Mouse (Mus musculus): ENCODE results near the gene Ero1lb. TPM values are rescaled to one million over a fixed set of nuclear protein-coding genes. Genes with fewer than 3 reads are reported as not detected.

Gene Ero1lb
- polyA plus RNA-seq, 1 experiment from 2014 or later, result 8.3 TPM

DNA sequence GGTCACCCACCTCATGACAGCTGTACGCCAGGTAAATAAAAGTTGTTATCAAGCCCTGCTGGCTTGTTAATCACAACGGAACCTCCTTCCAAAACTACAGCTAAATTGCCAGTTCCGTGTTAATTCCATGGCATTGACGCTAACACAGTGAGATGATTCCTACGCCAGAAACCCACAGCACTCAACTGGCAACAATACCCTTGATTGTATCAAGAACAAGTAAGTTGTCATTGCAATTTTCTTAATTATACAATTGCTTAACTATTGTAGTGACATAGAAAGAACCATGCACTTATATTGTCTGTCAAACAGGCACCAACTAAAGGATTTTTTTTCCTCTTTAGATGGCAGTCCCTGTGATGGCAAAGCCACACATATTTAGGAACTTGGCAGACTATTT, 22.4 kb upstream of the Ero1lb start:
- Histone ChIP-seq H3K4me3 (no peak overlapping the region), H3K27me3 (0 out of 2 replicates have a peak, but pooled peaks cover 3% of the 10 kb centered on the region), H3K27ac (no peak overlapping the region), H3K4me1 (0 out of 2 replicates have a peak, but pooled peaks cover 9% of the 10 kb centered on the region), H3K9me3 (no peaks in the 10 kb centered on the region), H3K9ac (no peak overlapping the region), H3K36me3 (no peaks in the 10 kb centered on the region), H3K4me2 (replicated peaks) (no peak overlapping the region)
- 64% methylated on average over 5 of the region's 5 CpGs for WGBS
- ATAC-seq (ENCODE audit: insufficient number of reproducible peaks, insufficient read depth, low FRiP score, low TSS enrichment), result no peak

DNA sequence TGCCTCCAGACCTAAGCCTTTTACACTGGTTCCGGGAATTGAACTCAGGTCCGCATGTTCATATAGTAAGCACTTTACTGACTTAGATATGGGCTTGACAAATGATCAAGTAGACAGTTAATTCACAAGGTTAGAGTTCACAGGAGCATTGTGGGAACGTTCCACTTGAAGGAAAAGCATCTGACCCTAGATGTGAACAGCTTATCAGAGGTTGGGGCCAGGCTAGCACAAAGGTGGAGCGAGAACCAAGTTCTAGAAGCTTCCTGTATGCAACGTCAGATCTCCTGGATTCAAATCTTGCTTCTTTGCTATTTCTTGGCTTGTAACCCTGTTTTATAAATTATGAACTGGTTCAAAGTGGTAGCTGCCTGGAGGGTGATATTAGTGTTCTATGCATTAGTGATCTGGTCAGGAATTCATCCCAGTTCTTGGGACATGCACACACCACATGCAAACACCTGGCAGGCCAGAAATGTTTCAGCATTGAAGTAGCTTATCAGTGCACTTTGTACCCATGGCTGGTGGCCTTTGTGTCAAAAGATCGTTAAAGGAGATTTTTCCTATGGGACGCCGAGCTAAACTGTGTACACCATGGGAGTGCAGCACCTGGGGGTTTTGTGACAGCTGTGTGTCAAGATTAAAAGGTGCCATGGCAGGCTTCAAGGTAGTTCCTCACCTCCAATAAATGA, 21.6 kb upstream of the Ero1lb start:
- Histone ChIP-seq H3K4me1 (0 out of 2 replicates have a peak, but pooled peaks cover 9% of the 10 kb centered on the region), H3K36me3 (no peaks in the 10 kb centered on the region), H3K27ac (no peak overlapping the region), H3K4me2 (replicated peaks) (no peak overlapping the region), H3K27me3 (0 out of 2 replicates have a peak, but pooled peaks cover 3% of the 10 kb centered on the region), H3K9ac (no peak overlapping the region), H3K9me3 (no peaks in the 10 kb centered on the region), H3K4me3 (no peak overlapping the region)
- WGBS, result 91% methylated on average over 8 of the region's 8 CpGs
- no peak for ATAC-seq (ENCODE audit: insufficient number of reproducible peaks, insufficient read depth, low FRiP score, low TSS enrichment)

DNA sequence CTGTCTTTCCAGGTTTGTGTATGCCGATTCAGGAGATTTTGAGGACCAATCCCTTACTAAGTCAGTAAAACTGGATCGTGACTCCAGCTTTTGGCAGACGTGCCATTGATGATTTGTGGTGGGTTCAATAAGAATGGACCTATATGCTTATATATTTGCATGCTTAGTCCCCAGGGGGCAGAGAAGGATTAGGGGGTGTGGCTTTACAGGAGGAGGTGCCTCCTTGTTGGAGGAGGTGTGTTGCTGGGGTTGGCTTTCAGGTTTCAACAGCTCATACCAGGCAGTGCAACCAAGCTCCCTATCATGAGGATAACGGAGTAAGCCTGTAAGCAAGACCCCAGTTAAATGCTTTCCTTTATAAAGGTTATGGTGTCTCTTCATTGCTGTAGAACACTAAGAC, 11.5 kb upstream of the Ero1lb start:
- no peak overlapping the region for H3K27ac ChIP-seq
- WGBS, result 62% methylated on average over 4 of the region's 4 CpGs
- no peak overlapping the region for H3K4me2 ChIP-seq (replicated peaks)
- no peaks in the 10 kb centered on the region for H3K36me3 ChIP-seq
- no peak overlapping the region for H3K9ac ChIP-seq
- H3K27me3 ChIP-seq, result no peaks in the 10 kb centered on the region
- no peaks in the 10 kb centered on the region for H3K4me1 ChIP-seq
- no peak overlapping the region for H3K4me3 ChIP-seq
- H3K9me3 ChIP-seq, result no peaks in the 10 kb centered on the region
- ATAC-seq (ENCODE audit: insufficient number of reproducible peaks, insufficient read depth, low FRiP score, low TSS enrichment), result no peak

DNA sequence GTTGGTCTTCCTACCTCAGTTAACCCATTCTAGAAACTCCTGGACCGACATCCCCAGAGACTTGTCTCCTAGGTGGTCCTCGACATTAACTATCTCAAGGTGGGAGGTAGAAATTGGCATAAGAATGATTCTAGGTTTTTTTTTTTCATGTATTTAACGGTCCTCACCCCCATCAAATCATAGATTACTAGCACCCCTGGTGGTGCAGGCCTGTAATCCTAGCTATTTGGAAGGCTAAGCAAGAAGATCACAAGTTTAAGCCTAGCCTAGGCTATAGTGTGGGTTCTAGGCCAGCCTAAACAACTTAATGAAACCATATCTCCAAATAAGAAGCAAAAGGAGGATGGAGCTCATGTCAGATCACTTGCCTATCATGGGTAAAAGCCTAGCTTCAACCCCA, 6.6 kb upstream of the Ero1lb start:
- Histone ChIP-seq H3K27ac (no peak overlapping the region), H3K9me3 (no peaks in the 10 kb centered on the region), H3K4me1 (no peaks in the 10 kb centered on the region), H3K4me3 (no peak overlapping the region), H3K27me3 (no peaks in the 10 kb centered on the region), H3K4me2 (replicated peaks) (no peak overlapping the region), H3K36me3 (no peaks in the 10 kb centered on the region), H3K9ac (no peak overlapping the region)
- 54% methylated on average over 3 of the region's 3 CpGs for WGBS
- ATAC-seq (ENCODE audit: insufficient number of reproducible peaks, insufficient read depth, low FRiP score, low TSS enrichment), result no peak

DNA sequence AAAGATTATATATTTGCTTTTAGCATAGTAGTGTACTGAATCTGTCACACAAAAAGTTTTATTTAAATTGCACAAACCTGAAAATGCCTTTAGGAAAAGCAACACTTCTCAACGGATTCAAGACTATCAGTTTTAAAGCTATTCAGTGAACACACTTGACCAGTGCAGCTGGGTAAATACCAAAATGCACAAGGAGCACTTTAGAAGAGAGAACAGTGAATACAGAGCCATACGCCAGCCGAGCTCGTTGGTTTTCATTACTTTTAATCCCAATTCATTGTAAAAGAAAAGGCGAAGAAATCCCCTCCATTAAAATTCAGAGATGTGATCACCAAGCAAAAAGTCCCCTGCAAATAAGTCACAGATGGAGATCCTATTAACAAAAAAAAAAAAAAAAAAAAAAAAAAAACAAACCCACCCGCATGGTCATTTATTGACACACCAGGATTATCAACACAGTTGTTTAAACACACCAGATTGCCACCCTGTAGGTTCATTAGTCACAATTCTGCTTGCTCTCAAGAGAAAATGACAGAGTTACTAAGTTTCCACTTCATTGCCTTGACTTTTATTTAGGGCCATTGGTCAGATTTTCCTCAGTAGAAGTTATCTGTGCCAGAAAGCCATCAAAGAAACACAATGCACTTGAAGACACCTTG, 6.1 kb upstream of the Ero1lb start:
- Histone ChIP-seq H3K4me2 (replicated peaks) (no peak overlapping the region), H3K4me1 (no peaks in the 10 kb centered on the region), H3K27ac (no peak overlapping the region), H3K36me3 (no peaks in the 10 kb centered on the region), H3K4me3 (no peak overlapping the region), H3K9ac (no peak overlapping the region), H3K27me3 (no peaks in the 10 kb centered on the region), H3K9me3 (no peaks in the 10 kb centered on the region)
- 58% methylated on average over 6 of the region's 6 CpGs for WGBS
- no peak for ATAC-seq (ENCODE audit: insufficient number of reproducible peaks, insufficient read depth, low FRiP score, low TSS enrichment)

DNA sequence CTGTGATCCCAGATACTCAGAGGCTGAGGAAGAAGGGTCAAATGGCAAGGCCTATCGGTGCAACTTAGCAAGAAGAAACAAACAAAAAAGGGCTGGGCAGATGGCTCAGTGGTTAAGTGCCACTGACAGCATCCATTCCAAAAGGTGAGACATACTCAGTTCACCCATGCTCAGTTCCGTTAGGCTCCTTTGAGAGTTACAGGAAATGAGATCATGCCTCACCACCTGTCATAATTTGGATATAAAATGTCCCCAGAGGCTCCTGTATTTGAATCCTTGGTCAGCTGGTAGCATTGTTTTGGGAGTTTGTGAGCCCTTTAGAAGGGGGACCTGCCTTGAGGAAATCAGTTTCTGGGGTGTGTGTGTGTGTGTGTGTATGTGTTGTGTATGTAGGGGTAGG, 3.9 kb upstream of the Ero1lb start:
- 73% methylated on average over 2 of the region's 2 CpGs for WGBS
- Histone ChIP-seq H3K9me3 (no peaks in the 10 kb centered on the region), H3K36me3 (no peaks in the 10 kb centered on the region), H3K9ac (no peak overlapping the region), H3K4me1 (peaks cover 5% of the 10 kb centered on the region; the same call in 1 of the 2 replicates), H3K27ac (no peak overlapping the region), H3K4me3 (no peak overlapping the region), H3K4me2 (replicated peaks) (no peak overlapping the region), H3K27me3 (0 out of 2 replicates have a peak, but pooled peaks cover under 1% of the 10 kb centered on the region)
- ATAC-seq (ENCODE audit: insufficient number of reproducible peaks, insufficient read depth, low FRiP score, low TSS enrichment), result no peak

DNA sequence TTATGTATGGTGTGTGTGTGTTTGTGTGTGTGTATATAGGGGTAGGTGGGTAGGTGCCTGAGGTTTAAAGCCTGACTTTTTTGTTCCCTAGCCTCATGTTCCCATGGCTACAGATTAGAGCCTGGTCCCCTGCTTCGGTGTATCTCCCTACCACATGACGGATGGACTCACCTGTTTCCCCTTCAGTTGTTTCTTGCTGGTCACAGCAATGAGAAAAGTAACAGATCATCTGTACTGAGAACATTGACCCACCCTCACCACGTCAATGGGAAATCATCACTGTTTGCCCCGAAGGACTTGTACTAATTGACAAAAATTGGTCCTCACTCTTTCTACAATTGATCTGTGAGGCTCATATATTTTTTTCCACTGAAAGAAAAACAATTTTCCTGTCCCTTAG, 3.4 kb upstream of the Ero1lb start:
- Histone ChIP-seq H3K36me3 (no peaks in the 10 kb centered on the region), H3K4me3 (no peak overlapping the region), H3K27ac (no peak overlapping the region), H3K4me2 (replicated peaks) (no peak overlapping the region), H3K9me3 (no peaks in the 10 kb centered on the region), H3K4me1 (peaks cover 5% of the 10 kb centered on the region; the same call in 1 of the 2 replicates), H3K27me3 (0 out of 2 replicates have a peak, but pooled peaks cover 3% of the 10 kb centered on the region), H3K9ac (no peak overlapping the region)
- 70% methylated on average over 4 of the region's 4 CpGs for WGBS
- ATAC-seq (ENCODE audit: insufficient number of reproducible peaks, insufficient read depth, low FRiP score, low TSS enrichment), result no peak

DNA sequence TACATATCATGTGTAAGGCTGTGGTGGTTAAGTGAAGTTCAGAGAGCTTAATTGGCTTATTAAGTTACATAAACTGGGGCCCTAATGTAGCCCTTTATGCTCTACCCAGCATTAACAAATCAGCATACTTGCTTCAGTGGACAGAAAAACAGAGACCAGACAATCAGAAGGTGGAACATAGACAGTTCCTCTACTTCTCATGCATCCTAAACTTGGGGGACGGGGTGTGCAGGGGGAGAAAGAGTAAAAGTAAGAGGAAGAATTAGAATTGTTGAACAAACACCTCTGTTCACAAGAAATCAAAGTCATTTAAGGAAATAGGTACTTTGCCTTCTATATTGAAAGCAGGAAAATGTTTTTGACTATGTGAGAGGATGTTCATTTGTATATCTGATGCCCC, 2.3 kb downstream of the Ero1lb start:
- Histone ChIP-seq H3K27me3 (0 out of 2 replicates have a peak, but pooled peaks cover 3% of the 10 kb centered on the region), H3K4me2 (replicated peaks) (no peak overlapping the region), H3K9ac (no peak overlapping the region), H3K27ac (no peak overlapping the region), H3K4me1 (peaks cover 5% of the 10 kb centered on the region; the same call in 1 of the 2 replicates), H3K9me3 (no peaks in the 10 kb centered on the region), H3K36me3 (no peaks in the 10 kb centered on the region), H3K4me3 (no peak overlapping the region)
- 82% methylated on average over 1 of the region's 1 CpGs for WGBS
- ATAC-seq (ENCODE audit: insufficient number of reproducible peaks, insufficient read depth, low FRiP score, low TSS enrichment), result no peak

DNA sequence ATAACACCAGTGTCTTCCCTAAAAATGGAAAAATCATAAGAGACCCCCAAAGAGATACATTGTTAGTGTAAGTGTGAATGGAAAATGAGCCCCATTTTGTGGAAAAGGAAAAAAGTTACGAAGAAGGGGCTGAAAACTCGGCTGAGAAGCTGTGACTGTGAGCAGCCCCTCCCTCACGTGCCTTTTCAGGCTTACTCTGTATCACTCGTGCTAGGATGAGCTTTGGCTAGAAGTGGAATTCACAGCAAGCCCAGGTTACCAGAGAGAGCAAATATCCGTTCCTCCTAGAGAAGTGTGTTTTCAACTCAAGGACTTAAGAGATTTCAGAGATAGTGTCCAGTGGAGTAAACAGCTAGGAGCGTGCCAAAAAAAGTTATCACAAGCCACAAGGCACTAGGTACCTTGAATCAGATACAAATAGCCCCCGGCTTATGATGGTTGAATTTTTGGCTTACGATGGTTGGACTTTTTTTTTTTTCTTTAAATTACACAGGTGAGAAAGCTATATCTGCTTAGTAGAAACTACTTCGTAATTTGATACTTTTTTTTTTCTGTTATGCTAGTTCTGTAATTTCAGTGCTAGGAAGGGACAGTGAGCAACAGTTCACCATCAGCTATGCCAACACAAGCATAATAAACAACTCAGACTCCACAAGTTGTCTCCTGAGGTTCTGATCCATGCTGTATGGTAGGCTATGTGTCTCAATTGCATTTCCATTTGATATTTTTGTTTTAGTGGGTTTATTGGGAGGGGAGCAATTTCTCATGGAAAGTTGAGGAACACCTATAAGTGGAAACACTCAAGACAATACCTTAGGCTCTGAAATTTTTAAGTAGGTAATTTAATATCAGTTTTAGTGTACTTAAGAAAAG, 3.2 kb downstream of the Ero1lb start:
- Histone ChIP-seq H3K27ac (no peak overlapping the region), H3K4me2 (replicated peaks) (no peak overlapping the region), H3K36me3 (no peaks in the 10 kb centered on the region), H3K4me3 (no peak overlapping the region), H3K9ac (no peak overlapping the region), H3K4me1 (peaks cover 5% of the 10 kb centered on the region; the same call in 1 of the 2 replicates), H3K27me3 (0 out of 2 replicates have a peak, but pooled peaks cover 3% of the 10 kb centered on the region), H3K9me3 (no peaks in the 10 kb centered on the region)
- WGBS, result 63% methylated on average over 9 of the region's 9 CpGs
- ATAC-seq (ENCODE audit: insufficient number of reproducible peaks, insufficient read depth, low FRiP score, low TSS enrichment), result no peak

DNA sequence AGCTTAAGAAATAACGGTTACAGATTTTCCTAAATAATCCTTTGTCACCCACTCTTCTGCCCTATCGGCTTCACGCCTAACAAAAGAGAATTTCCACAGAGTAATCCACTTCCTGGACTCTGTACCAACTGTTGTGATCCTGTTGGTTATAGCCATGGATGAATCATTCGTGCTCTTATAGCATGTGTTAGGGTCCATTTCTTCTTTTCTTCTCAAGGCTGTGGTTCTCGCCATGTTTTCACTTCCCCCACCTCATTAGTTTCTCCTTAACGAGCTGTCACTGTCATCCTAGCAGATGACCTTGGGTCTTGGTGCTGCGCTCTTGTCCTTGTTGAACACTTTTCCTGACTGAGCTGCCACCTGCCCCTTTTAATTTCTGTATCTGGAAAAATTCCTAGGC, 4.1 kb downstream of the Ero1lb start:
- Histone ChIP-seq H3K4me1 (peaks cover 5% of the 10 kb centered on the region; the same call in 1 of the 2 replicates), H3K9me3 (no peaks in the 10 kb centered on the region), H3K4me2 (replicated peaks) (no peak overlapping the region), H3K4me3 (no peak overlapping the region), H3K27ac (no peak overlapping the region), H3K36me3 (no peaks in the 10 kb centered on the region), H3K9ac (no peak overlapping the region), H3K27me3 (0 out of 2 replicates have a peak, but pooled peaks cover 3% of the 10 kb centered on the region)
- ATAC-seq (ENCODE audit: insufficient number of reproducible peaks, insufficient read depth, low FRiP score, low TSS enrichment), result no peak
- 79% methylated on average over 7 of the region's 7 CpGs for WGBS

DNA sequence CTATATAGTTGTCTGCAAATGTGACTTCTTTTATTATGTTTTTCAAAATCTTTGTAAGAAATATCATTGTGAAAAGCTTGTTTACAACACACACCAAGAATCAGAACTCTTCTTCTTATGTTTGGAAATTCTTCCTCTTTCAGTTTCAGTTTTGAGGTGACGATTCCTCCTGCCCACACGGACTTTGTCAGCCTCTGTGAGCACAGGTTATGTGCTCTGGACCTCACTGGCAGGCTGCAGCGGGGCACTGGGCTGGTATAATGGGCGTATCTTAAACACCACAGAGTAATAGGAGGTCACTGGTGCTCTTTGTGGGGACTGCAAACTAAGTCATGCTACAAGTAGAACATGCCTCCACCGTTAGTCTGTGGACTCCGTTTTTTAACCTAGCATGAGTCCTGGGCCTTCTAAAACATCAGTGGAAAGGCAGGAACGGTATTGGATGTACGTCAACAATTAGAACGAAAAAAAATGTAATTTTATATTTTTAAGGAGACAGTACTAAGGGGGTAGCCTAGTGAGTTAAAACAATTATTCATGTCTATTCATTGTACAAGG, 9.4 kb downstream of the Ero1lb start:
- no peak overlapping the region for H3K4me2 ChIP-seq (replicated peaks)
- H3K4me3 ChIP-seq, result no peak overlapping the region
- H3K27me3 ChIP-seq, result no peaks in the 10 kb centered on the region
- no peak overlapping the region for H3K27ac ChIP-seq
- no peaks in the 10 kb centered on the region for H3K9me3 ChIP-seq
- no peak for ATAC-seq (ENCODE audit: insufficient number of reproducible peaks, insufficient read depth, low FRiP score, low TSS enrichment)
- no peaks in the 10 kb centered on the region for H3K36me3 ChIP-seq
- H3K4me1 ChIP-seq, result no peaks in the 10 kb centered on the region
- no peak overlapping the region for H3K9ac ChIP-seq
- 82% methylated on average over 9 of the region's 9 CpGs for WGBS
